Mouse (Mus musculus) kidney, adult 2 months (tissue): ENCODE measurements around the gene Polr2f. TPM values are rescaled to one million over a fixed set of nuclear protein-coding genes. Genes with fewer than 3 reads are reported as not detected.

Experiments used
- DNase-seq: peaks from one replicate; pipeline ENCODE4 v3.0.0; 2021
- H3K27ac ChIP-seq: fragments of 200-500 bp; 2 replicates; pipeline ENCODE4 v1.5.1; 2012; ENCODE audit warnings: low read depth, low read length, control low read depth, inconsistent platforms; ENCODE audit not compliant: insufficient read depth
- H3K27me3 ChIP-seq: fragments of 200-500 bp; replicated peaks from 2 replicates; pipeline ENCODE4 v1.6.1; 2012; ENCODE audit warnings: mild to moderate bottlenecking, moderate library complexity, low read length, inconsistent platforms; ENCODE audit not compliant: control insufficient read depth, insufficient read depth
- H3K36me3 ChIP-seq: fragments of 200-500 bp; 2 replicates; pipeline ENCODE4 v1.6.1; 2012; ENCODE audit warnings: mild to moderate bottlenecking, moderate library complexity, low read length, inconsistent platforms; ENCODE audit not compliant: control insufficient read depth, insufficient read depth
- H3K4me1 ChIP-seq: fragments of 200-500 bp; 2 replicates; pipeline ENCODE4 v1.6.1; 2011; ENCODE audit warnings: low read length; ENCODE audit not compliant: control insufficient read depth, insufficient read depth
- H3K4me3 ChIP-seq: fragments of 200-500 bp; 2 replicates; pipeline ENCODE4 v1.5.1; 2011; ENCODE audit warnings: mild to moderate bottlenecking, low read depth, low read length, control low read depth; ENCODE audit not compliant: insufficient read depth
- CTCF ChIP-seq: fragments of 200-500 bp; conservative IDR thresholded peaks from 2 replicates; pipeline ENCODE4 v1.5.1; 2011; ENCODE audit warnings: low read depth, mild to moderate bottlenecking, control low read depth, low read length, moderate library complexity, mixed read lengths; ENCODE audit not compliant: insufficient read depth, insufficient read length
- POLR2A ChIP-seq: fragments of 200-500 bp; IDR thresholded peaks from one replicate; pipeline ENCODE4 v1.6.1; 2011; ENCODE audit warnings: low read depth, low read length, control low read depth
- WGBS: fragments of 180-500 bp; shearing (Covaris S2); methylation state at CpG from one replicate; pipeline ENCODE4 v1.1.7; 2018; 5-methylcytosine and 5-hydroxymethylcytosine counted together
- polyA plus RNA-seq: library from polyadenylated mRNA; depleted of rRNA; stranded (reverse); fragments of >200 nt; gene quantifications from 2 replicates; pipeline ENCODE4 v1.2.3, GENCODE M21; 2012

Polr2f gene
- polyA plus RNA-seq, 1 experiment = 74.9 TPM

DNA sequence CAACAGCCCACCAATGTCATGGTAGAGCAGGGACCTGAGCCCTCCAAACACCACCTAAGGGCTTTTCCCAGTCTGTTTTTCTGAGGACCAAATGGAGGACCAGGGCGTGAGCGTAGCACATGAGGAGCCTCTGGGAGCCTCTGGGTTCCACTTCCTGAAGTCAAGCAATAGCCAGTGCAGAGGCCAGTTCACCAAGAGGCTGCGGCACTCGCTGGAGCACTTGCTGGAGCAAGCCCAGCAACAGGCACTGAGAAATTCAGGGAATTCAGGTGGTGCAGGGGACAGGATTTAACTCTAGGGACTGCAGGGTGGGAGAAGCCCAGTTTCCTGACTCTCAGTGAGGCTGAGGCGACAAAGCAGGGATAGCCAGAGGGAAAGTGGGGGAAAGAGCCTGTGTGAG, 42.6 kb upstream of the Polr2f start:
- DNase-seq = peak; percentile 31
- H3K36me3 ChIP-seq = no peaks in the 10 kb centered on the region
- no peak overlapping the region for H3K4me3 ChIP-seq
- H3K27ac ChIP-seq = peak overlapping the region; percentile 79
- no peaks in the 10 kb centered on the region for H3K27me3 ChIP-seq
- H3K4me1 ChIP-seq = peaks cover 24% of the 10 kb centered on the region
- WGBS = 46% methylated on average over 5 of the region's 5 CpGs
- TF ChIP-seq CTCF (no peak), POLR2A (no peak)

DNA sequence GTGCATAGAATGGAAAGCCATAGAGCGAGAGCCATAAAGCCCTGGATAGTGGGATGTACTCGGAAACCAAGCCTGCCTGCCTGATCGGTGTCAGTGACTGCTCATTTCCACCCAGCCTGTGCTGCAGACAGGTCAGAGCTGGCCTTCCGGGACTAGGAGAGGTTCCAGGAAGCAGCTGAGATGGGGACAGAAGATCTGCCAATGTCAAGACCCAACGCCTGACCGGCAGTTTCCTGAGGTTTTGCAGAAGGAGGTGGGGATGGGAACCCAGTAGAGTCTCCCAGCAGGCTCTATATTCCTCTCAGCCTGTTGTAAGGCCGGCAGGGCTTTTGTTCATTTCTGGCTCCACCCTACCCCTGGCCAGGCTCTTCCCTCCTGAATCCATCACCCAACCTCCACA, 41.9 kb upstream of the Polr2f start:
- Histone ChIP-seq H3K36me3 (no peaks in the 10 kb centered on the region), H3K4me1 (peaks cover 24% of the 10 kb centered on the region), H3K27ac (peak overlapping the region; percentile 79), H3K4me3 (no peak overlapping the region), H3K27me3 (no peaks in the 10 kb centered on the region)
- WGBS = 54% methylated on average over 7 of the region's 7 CpGs
- peak; percentile 88 for DNase-seq
- TF ChIP-seq CTCF (no peak), POLR2A (no peak)

DNA sequence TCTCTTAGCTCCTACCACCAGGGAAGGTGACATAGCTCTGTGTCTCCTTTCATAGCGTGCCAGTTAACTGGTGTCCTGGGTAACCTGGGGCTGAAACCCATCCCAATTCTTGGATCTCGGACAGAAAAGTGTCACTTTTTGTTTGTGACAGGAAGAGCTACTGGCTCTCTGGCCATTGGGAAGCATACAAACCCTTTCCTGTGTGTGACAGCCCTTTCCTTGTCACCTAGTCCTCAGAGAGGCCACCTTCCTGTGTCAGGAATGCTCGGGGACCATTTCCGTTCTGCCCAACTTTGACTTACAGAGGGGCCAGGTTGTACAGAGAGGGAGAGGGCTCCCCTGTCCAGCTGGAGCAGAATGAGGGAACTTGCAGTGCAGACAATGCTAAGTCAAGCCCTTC, 41.4 kb upstream of the Polr2f start:
- TF ChIP-seq POLR2A (no peak), CTCF (no peak)
- no peaks in the 10 kb centered on the region for H3K27me3 ChIP-seq
- peak overlapping the region; percentile 39 for H3K27ac ChIP-seq
- H3K4me3 ChIP-seq = no peak overlapping the region
- WGBS = 70% methylated on average over 4 of the region's 4 CpGs
- DNase-seq = peak; percentile 80
- H3K4me1 ChIP-seq = peaks cover 24% of the 10 kb centered on the region
- no peaks in the 10 kb centered on the region for H3K36me3 ChIP-seq

DNA sequence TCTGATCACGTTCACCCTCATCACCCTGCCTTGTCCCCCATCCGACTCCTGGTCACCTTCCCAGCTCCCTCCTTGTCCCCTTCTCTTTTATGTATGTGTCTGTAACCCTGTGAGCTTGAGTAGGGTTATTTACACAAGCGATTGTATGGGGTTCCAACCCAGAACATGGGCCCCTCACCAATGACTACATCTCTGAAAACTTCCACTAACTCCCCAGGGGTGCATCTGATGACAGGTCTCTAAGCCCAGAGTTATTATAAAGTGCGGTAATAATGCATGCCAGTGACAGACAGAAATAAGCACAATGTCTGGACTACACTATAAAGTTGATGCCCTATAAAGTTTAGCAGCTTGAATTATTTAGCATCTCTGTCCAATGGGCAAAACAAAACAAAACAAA, 40.4 kb upstream of the Polr2f start:
- no peak for TF ChIP-seq CTCF
- no peak for TF ChIP-seq POLR2A
- peaks cover 24% of the 10 kb centered on the region for H3K4me1 ChIP-seq
- no peaks in the 10 kb centered on the region for H3K27me3 ChIP-seq
- H3K36me3 ChIP-seq = no peaks in the 10 kb centered on the region
- no peak for DNase-seq
- H3K27ac ChIP-seq = peak overlapping the region; percentile 39
- no peak overlapping the region for H3K4me3 ChIP-seq
- WGBS = 91% methylated on average over 4 of the region's 4 CpGs

DNA sequence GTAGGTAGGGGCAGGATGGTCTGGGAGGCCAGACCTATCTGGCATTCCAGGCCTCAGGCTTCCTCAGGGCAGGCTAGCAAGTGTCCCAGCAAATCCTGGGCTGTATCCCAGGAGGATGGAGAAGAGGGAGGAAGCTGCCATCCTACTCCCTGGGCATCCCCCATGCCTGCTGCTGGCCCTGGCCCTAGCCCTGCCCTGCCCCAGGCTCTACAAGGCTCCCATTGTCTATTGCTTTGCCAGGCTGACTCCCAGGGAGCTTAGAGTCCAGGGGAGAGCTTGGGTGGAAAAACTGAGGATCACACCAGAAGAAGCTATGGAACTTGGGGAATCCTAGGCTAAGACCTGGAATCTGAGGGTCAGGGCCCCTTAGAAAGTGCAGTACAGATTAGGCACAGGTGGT, 39.3 kb upstream of the Polr2f start:
- Histone ChIP-seq H3K36me3 (no peaks in the 10 kb centered on the region), H3K27ac (no peak overlapping the region), H3K27me3 (no peaks in the 10 kb centered on the region), H3K4me1 (peaks cover 17% of the 10 kb centered on the region), H3K4me3 (no peak overlapping the region)
- TF ChIP-seq POLR2A (no peak), CTCF (no peak)
- DNase-seq = no peak

DNA sequence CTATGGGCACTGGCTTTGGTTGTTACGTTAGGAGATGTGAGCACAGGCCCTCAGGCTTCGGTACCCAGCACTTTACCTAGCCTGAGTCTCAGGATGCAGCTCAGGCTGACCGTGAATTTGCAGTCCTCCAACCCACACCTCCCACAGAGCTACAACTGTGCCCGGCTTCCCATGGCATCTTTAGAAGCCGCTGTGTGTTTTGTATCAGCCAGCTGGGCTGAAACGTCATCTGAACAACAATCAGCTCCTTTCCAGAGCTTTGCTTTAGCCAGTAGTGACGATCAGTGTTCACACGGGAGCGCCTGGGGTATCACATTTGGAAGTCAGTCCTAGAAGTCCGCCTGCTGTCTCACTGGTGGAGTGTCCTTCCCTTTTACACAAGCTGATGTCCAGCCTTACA, 37.5 kb upstream of the Polr2f start:
- no peaks in the 10 kb centered on the region for H3K27me3 ChIP-seq
- peaks cover 1% of the 10 kb centered on the region; the same call in 1 of the 2 replicates for H3K4me1 ChIP-seq
- no peak overlapping the region for H3K4me3 ChIP-seq
- no peak overlapping the region for H3K27ac ChIP-seq
- DNase-seq = no peak
- TF ChIP-seq POLR2A (no peak), CTCF (no peak)
- H3K36me3 ChIP-seq = no peaks in the 10 kb centered on the region
- 83% methylated on average over 10 of the region's 10 CpGs for WGBS

DNA sequence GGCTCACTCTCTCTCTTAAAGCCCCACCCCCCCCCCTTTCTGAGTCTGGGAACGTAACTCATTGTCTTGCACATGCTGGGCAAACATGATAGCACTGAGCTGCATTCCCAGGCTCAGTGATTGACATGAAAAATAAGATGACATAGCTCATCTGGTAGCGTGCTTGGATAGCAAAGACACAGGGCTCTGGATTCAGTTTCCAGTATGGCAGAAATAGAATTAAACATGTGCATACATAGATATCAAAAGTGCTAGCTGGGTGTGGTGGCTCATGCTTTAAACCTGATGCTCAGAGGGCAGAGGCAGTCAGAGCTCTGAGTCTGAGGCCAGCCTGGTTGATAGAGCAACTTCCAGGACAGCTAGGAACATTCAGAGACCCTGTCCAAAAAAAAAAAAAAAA, 35.0 kb upstream of the Polr2f start:
- TF ChIP-seq POLR2A (no peak), CTCF (no peak)
- Histone ChIP-seq H3K27me3 (no peaks in the 10 kb centered on the region), H3K27ac (no peak overlapping the region), H3K4me1 (peaks cover 5% of the 10 kb centered on the region), H3K36me3 (no peaks in the 10 kb centered on the region), H3K4me3 (no peak overlapping the region)
- WGBS = 79% methylated on average over 2 of the region's 2 CpGs
- no peak for DNase-seq

DNA sequence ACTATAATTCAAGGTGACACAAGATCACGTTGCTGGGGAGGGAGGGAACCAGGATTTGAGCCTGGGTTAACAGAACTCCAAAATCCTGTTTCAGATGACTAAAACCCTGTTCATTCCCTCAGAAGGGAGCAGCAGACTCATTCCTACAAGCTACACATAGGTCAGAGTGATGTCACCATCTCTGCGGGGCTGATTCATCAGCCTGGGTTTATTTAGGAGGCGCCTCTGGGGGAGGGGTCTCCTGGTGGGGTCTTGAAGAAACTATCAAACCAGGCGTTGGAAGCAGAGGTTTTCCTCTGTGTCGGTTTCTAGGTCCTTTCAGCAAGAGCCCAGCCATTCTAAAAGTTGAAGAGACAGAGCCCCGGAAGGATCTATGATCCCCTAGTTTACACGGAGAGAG, 32.8 kb upstream of the Polr2f start:
- 45% methylated on average over 7 of the region's 7 CpGs for WGBS
- Histone ChIP-seq H3K36me3 (no peaks in the 10 kb centered on the region), H3K27ac (no peak overlapping the region), H3K4me1 (peaks cover 12% of the 10 kb centered on the region), H3K4me3 (no peak overlapping the region), H3K27me3 (no peaks in the 10 kb centered on the region)
- TF ChIP-seq POLR2A = no peak
- TF ChIP-seq CTCF = no peak
- DNase-seq = no peak
